Mouse (Mus musculus): ENCODE data around the gene Zfp446.

The Zfp446 gene

DNA sequence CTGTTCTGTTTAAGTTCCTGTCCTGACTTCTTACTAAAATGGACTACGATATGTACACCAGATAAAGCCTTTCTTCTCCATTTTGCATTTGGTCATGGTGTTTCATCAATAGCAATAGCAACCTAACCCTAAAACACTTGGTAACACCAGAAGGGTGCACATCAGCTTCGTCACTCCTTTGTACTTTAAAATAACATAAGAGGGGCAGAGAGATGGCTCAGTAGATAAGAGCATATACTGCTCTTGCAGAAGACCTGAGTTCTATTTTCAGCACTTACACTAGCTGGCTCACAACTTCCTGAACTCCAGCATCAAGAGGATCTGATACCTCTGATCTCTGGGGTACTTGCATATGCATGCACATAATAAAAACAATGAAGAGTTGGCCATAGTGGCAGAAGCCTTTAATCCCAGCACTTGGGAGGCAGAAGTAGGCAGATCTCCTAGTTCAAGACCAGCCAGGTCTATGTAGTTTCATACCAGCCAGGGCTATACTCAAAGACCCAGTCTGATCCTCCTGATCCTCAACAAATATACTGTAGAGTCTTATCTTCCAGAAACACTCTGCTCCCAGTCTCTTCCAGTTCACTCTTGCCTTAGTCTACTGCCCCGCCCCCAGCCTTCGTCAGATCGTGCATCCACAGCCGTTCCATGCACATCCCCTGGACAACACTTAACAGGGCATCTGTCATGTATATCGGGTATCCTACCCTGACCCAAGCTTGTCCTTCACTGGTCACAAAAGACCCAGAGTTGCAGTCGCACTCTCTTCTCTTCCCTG is 10.0 kb downstream of the Zfp446 start:
- DNase-seq (ENCODE audit: low spot score in 2 of 2): no peak

DNA sequence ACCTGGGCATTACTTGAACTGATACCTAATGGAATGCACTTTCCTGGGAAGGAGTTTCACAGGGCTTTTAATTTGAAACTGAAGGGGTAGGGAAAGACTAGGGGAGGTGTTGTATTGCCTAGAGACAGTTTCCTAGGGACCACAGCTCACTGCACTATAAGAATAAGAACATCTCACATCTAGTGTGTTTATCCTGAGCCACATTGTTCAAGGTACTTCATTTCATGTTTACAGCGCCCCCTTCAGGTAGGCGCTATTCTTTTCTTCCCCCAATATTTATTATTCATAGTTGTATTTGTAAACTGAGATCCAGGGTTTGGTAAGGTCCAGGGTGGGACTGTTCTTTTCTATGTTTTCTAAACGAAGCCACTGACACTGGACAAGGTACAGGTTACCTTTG is 14.6 kb downstream of the Zfp446 start:
- DNase-seq (ENCODE audit: low spot score in 2 of 2): no peak

DNA sequence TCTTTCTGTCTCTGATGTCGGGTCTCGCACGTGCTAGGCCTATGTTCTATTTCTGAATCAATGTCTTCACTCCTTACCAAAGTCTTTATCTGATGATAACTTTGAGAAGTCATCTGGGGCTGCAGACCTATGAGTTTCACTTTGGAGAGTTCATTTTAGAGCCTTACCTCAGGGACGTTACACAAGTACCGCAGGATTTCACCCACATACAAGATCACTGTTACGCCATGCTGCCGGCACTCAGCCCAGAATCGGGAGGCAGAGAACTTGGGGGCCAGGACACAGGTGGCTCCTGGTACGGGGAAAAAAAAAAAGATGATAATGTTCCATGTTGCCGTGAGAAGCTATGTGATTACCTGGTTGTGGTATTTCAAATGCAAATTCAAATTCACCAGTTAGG is 15.5 kb downstream of the Zfp446 start:
- no peak for DNase-seq (ENCODE audit: low spot score in 2 of 2)

DNA sequence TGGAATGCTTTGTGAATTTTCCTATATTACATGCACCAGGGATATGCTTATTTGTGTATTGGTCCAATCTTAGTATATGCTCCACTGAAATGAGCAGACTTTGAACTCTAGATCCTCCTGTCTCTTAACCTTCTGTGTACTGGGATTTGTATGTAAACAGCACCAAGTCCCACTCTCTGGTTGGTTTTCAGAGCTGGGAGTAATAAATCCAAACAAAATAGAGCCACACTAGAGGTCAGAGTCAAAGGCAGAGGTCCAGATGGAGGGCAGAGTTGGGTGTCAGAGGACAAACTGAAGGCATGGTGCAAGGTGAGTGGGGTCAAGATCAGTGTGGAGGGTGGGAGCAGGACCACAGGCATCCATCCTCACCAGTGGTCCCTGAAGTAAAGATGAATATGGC is 18.2 kb downstream of the Zfp446 start:
- no peak for DNase-seq (ENCODE audit: low spot score in 2 of 2)

DNA sequence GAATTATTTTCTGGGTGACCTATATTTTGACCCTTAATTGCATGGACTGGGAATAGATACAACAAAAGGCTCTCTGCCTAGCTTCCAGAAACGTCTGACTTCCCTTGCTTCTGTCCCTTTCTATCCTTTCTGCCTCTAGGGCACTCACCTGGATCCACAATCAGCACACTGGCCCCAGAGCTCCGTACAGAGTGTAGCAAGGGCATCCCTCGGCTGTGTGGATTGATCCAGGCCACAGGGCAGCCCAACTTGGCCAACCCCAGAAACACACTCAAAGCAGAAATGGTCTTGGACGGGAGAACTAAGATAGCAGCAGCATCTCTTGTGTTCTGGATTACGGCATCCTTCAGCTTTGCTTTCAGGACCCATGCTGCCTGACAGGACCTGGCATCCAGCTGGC is 19.6 kb downstream of the Zfp446 start:
- DNase-seq (ENCODE audit: low spot score in 2 of 2): no peak

DNA sequence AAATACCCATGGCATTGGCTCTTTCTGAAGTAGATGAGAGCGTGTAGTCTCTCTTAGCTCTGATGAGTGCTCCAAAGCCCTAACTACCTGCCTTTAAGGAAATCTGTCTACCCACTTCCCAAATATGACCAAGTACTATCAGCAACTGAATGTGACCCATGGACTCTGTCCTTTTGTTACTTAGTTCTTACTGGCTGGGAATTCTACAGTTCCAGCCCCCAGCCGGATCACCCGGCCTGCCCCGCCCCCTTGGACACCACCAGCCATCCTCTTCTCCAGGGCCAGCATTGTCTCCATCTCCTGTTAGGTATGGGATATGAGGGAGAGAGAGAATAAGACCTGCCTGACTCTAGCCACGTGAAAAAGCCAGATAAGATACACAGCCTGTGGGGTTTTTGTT is 20.4 kb downstream of the Zfp446 start, which contains the start of gene Slc27a5:
Slc27a5 (minus strand) TSS at position 140 of the 400 bp plus-strand sequence.
- no peak for DNase-seq (ENCODE audit: low spot score in 2 of 2)

DNA sequence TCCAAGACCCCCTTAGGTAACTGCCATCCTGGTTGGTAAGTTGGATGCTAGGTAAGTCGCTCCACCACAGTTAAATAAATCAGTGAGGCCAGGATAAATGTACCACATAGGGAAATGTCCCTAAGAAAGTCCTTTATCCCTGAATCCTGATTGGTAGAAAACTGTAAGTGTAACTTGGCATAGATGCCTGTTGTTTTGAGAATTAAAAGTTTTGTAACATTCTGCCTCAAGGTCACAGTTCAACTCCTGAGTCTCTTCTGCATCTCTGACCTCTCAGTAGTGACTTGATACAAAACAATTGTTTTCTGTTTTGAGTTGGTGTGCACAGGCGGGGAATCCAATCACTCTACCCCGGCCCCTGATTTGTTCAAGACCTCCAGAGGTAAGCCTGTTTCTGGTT is 21.2 kb downstream of the Zfp446 start, which contains the start of gene Trim28:
Trim28 (plus strand) TSS at position 264 of the 400 bp plus-strand sequence.
- no peak for DNase-seq (ENCODE audit: low spot score in 2 of 2)

DNA sequence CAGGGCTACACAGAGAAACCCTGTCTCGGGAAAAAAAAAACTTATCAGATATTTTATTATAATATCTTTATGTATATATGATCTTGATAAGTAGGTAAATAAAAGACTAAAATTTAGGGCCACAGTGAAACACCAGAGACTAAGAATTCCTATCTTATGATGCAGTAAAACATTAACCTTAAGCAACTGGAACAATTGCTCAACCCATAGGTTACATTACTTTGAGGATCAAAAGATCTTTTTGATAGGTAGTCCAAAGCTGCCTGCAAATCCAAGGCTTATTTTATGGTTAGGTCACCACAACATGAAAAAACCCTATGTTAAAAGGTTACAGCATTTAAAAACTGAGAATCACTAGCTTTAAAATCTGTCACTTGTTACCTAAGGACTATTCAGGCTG is 23.9 kb downstream of the Zfp446 start:
- no peak for DNase-seq (ENCODE audit: low spot score in 2 of 2)

DNA sequence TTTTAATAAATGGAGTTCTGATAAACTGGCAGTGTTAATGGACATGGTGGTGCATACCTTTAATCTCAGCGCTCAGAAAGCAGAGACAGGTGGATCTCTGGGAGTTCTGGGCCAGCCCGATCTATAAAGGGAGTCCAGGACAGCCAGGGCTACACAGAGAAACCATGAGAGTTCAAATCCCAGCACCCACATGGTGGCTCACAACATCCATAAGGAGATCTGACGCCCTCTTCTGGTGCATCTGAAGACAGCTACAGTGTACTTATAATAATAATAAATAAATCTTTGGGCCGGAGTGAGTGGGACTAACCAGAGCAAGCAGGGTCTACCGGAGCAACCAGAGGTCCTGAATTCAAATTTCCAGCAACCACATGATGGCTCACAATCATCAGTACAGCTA is 25.7 kb downstream of the Zfp446 start:
- no peak for DNase-seq (ENCODE audit: low spot score in 2 of 2)

DNA sequence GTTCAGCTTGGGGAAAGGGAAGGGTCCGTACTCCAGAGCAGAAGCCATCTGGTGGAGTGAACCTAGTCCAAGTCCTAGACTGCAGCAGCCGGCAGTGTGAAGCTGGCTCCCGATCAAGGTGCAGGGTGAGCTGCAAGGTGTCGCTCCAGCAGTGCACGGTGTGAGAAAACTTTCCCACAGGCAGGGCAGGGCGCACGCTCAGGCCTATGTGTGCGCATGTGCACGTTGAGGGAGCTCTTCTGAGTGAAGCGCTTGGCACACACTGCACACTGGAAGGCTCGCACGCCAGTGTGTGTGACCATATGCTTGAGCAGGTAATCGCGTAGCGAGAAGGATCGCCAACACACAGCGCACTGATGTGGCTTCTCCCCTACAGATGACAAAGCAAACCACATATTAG is 28.4 kb downstream of the Zfp446 start:
- DNase-seq (ENCODE audit: low spot score in 2 of 2): no peak

DNA sequence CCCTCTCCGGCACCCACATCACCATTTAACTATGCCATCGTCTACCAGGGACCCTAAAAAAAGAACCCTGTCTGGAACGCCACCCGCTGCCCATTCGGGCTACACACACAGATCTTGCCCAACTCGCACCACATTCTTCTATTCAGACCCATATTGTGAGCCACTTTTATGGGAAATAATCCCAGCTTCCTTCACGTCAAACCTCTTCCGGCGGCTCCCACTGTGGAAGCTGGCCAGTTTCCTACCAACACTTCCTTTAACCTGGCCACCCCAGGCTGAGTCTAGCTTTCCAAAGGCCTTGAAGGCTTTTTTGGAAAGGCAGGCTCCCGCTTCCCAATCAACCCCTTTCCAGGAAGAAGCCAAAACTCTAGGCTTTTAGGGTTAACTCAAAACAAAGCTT is 28.9 kb downstream of the Zfp446 start:
- no peak for DNase-seq (ENCODE audit: low spot score in 2 of 2)

DNA sequence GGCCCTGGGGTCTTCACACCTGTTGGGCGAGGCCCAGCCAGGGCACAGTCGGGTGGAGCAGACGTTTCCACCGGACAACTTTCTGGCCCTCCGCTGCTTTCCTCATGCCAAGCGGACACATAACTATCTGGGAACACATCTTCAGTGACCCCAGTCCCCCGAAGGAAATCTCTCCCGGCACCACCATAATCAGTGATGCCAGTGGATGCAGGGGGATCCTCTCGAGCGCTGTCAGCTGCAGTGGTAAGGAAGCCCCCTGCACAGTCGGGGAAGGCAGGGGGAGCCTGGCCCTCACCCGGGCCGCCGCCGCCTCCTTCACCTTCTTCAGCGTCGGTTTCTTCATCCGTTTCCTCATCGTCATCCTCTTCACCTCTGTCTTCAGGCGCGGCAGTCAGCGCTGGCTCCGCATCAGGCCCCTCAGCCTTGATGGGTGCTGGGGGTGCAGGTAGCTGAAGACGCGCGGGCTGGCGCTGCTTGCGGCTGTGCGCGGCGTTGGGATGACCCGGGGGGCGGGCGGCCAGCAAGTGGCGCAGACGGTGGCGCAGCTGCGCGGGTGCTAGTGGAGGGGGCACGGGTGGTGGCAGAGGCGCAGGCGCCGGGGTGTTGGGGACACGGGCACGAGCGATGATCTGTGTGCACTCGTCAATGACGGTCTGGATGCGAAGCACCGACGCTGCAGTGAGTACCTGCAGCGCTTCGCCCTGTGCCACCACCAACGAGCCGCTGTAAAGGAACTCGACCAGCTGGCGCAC is 29.9 kb downstream of the Zfp446 start:
- DNase-seq (ENCODE audit: low spot score in 2 of 2): no peak

DNA sequence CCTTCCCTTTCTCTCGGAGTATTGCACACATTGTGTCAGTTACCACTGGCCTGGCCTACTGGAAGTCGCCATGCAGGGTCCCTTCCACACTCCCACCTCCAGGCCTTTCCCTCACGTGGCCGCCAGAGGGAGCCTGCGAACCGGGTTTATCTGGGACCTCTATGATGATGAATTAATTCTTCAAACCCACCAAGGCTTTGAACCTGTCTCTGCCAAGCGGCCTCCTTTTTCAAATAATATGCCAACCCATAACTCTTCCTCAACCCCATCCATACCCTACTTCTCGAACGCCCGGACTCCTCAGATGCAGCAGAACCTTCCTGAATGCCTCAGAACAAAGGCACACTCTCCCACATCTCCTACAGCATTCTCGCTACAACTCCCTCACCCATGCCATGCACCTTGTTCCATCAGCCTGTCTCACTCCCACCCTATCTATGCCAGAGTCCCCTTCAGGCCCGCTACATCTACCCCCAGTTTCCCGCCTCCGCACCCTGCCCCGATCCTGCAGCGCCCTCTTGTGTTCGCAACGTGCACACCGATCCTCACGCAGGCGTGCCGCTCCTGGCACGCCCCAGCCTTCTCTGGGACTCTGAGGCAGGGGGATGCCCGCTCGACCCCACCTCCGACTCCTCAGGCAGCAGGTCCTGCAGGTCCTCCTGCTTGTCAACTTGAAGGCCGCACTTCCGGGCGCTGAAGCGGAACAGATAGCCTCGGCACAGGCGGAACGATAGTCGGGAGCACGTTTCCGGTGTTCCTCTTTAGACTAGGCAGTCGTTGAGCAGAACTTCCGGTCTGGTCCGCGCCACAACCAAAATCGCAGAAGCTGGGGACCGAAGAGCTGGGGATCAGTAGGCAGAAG is 31.7 kb downstream of the Zfp446 start:
- DNase-seq (ENCODE audit: low spot score in 2 of 2): peak; percentile 94 to 96

DNA sequence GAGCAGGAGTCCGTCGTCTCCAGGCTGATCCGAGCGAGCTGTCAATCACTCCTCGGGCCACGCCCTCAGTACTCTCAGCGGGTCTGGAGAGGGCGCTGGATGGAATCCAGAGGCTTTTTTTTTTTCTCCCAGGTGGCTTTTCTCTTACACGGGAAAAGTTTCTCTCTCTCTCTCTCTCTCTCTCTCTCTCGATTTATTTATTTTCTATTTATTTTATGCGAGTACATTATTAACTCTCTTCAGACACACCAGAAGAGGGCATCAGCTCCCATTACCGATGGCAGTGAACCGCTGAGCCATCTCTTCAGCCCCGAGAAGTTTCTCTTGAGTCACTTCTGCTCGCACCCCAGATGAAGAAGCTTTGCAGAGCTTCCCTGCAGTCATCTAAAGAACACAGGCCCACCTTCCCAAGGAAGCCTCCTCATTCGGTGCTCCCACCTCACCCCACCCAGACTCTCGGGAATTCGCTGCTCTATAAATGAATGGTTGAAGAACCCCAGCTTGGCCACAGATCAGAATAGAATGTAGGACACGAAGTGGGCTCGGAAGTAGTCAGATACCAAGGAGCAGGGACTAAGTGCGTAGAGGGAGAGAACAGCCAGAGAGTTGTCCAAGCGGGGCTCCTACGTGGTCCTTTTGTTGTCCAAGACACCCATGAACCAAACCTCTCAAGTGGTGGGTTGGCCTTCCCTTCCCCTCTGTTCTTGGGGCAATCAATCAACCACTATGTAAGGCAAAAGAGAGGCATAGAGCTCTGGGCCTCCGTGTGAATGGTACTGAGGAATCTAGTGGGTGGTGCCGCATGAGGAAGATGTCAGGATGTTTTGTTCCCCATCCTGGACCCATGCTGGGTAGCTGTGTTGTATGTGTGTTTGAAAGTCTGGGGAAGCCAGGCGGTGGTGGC is 32.6 kb downstream of the Zfp446 start, which contains the start of gene Zbtb45:
Zbtb45 (minus strand) TSS at position 30 of the 904 bp plus-strand sequence.
- no peak for DNase-seq (ENCODE audit: low spot score in 2 of 2)

DNA sequence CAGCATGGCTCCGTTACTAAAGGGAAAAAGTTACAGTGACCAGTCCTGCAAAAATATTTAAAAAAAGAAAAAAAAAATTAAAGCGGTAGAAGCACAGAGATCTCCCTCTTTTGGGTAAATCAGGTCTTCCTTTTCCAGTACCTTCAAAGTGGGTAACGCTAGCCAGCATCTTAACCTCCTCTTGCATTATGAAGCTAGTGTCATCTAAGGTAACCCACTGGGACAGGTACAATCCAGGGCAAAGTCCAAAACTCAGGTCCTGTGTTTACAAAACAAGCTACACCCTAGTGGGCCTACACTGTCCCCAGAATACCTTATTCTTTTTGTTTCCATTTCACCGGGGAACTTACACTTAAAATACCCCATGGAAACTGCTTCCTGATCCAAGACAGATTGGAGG is 36.0 kb downstream of the Zfp446 start:
- DNase-seq (ENCODE audit: low spot score in 2 of 2): no peak

DNA sequence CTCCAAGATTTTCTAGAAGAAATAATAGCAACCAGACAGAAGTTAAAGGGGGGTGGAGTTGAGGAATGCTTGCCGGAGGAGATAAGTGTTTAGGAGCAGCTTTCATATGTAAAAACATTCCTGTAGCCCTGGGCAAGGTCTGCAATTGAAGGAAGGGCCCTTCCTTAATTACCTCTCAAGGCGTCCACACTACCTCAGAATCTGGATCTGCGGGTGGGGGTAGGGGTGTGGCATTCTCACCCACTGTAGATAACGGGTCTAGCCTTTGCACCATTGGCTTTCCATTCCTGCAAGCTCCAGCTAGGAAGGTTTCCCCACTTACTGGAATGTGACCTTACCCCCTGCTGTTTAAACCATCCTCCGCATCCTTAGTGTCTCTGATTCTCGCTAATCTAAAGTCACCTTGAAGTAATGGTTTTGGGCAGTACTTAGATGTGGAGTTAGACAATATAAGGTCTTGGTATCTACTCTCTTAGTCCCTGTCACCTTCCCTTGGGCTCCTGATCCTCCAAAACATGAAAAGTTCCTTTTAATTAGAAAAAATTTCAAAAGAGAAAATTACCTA is 36.7 kb downstream of the Zfp446 start:
- DNase-seq (ENCODE audit: low spot score in 2 of 2): no peak

DNA sequence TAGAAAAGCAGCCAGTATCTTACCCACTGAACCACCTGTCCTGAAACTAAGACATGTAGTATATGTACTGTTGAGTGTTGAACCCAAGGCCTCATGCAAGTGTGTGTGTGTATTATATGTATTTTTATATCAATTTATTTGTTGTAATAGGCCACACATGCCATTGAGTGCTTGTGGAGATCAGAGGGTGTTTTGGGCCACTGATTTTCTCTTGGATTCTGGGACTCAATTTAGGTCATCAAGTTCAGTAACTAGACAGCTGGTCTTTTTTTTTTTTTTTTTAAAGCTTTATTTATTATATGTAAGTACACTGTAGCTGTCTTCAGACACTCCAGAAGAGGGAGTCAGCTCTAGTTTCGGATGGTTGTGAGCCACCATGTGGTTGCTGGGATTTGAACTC is 37.6 kb downstream of the Zfp446 start:
- no peak for DNase-seq (ENCODE audit: low spot score in 2 of 2)

DNA sequence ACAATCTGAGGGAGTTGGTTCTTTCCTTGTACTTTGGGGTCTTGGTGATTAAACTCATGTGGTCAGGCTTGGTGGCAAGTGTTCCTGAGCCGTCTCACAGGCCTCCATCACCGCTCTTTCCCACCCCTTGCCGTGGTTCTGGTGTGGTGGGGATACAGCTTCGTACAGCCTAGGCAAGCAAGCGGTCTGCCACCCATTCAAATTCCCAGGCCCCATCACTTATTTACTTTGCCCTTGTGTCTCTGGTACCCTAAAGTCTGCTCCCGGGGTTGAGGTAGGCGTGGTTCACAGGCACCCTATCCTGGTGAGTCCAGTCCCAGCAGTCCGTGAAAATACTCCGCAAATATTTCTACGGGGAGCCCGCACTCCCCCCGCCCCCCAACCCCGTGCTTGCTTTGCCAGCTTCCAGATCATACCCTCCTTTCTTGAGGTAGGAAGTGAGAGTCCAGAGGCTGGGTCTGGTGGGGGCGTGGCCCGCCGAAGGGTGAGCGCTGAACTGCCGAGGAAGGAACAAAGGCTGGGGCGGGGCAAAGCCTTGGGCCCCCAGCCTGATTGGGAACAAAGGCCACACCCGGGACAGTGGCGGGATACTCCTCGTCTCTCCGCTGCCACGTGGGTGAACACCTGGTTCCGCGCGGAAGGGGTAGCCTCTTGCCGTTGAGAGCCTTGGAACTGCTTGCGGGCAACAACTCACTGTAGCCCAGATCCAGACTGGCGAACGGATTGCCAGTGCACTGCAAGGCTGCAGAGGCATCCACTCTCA is 45.3 kb downstream of the Zfp446 start:
- DNase-seq (ENCODE audit: low spot score in 2 of 2): no peak

DNA sequence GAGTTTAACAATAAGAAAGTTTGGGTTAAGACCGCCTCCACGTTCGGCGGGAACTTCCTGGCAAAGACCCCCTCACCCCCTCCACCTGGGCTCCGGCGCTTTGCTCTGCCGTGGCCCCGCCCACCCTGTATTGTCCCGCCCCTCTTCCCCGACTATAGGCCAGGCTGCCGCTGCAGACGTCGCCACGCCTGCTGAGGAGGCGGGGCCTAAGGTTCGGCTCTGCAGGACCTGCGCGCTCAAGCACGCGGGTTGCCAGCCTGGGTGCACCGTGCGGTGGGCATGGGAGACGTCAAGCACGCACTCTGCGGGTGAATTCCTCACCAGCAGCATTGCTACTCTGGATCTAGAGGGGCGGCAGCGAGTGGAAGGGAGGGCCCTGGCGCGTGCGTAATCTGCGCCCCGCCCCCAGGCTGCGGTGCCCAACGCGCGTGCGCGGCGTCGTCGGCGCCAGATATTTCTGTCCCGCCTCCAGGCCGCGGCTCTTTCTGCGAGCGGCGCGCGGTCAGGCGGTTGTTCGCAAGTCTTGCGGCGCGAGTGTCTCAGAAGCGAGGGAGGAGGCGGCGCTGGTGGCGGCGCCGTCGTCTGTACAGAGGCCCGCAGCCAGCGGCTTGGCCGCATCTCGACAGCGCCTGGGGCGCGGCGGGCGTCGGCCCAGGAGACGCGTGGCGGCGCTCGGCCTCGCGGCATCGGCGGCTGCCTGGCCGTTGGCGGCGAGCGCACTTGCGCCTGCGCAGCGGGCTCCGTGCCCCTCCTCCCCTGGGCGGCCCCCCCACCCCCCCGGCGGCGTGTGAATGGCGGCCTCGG is 46.5 kb downstream of the Zfp446 start:
- DNase-seq (ENCODE audit: low spot score in 2 of 2): peak; percentile 96 to 98

All from frontal cortex, postnatal 36 days (tissue).